Mouse (Mus musculus): ENCODE measurements around the gene Nr6a1.

Nr6a1 gene

DNA sequence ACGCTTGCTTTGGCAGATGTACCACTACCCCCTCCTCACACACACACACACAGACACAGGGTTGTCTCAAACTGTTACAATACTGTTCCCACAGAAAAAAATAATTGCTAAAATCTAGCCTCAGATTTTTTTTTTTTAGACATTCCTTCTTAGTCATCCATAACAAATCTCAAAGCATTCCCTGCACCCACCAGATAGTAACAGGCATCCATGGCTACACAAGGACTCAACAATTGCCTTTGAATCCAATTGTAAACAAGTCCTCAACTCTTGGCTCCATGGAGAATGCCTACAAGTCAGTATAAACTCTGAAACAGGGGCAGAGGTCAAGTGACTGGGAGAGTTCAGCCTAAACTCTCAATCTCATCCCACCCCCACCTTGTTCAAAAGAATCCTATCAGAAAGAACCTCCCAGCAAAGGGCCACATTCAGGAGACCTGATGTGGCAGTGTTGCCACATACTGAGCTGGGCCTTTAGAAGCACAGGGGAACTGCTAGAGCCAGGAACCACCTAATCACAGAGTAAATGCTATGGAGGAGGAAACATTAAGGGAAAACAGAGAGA lies 52.9 kb downstream of the Nr6a1 start:
- DNase-seq (ENCODE audit: low spot score): no peak

DNA sequence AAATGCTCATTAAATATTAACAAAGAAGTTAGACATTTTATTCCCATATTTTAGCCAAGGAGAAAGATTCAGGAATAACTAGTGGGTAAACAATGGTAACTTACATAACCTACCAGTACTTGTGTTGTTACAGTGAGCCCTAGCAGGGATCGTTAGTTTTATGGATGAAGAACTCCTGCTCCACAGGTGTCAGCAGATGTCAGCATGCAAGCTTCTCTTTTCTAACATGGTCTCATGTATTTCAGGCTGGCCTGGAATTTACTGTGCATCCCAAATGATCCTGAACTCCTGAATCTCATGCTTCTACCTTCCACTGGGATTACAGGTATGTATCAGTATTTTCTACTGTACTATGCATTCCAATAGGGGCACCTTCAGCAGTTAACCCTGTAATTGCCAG lies 54.8 kb downstream of the Nr6a1 start:
- no peak for DNase-seq (ENCODE audit: low spot score)

DNA sequence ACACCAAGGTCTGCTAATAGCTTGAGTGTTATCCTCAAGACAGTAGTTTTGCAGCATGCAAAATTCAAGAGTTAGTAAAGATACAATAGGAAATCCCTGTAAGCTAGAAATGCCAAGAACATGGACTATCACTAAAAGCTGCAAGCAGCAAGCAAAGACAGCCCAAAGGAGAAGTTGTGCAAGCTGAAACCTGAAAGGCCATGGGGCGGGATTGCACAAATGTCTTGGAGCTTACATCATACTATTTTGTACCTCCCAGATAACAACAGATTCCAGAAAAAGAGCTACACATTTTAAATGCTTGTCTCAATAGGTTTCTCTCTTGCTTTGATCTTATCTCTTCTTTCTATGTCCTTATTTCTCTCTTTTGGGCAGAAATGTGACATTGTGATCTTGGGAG lies 60.8 kb downstream of the Nr6a1 start:
- no peak for DNase-seq (ENCODE audit: low spot score)

DNA sequence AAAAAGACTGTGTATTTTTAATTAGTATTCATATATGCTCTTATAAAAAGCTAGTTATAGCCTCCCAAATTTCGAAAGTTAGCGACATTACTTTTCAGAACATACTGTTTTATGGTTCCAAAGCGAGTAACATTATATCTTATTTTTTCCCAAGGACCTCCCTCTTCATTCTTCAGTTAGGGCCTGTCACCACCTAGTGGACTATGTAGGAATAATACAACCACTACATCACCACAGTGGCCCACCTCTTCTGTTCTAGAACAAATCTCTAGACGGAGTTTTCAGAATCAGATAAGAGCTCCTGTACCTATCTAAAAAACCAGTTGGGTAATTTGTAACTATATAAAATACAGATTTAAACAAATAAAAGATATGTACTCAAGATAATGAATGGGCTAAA lies 63.5 kb downstream of the Nr6a1 start:
- no peak for DNase-seq (ENCODE audit: low spot score)

DNA sequence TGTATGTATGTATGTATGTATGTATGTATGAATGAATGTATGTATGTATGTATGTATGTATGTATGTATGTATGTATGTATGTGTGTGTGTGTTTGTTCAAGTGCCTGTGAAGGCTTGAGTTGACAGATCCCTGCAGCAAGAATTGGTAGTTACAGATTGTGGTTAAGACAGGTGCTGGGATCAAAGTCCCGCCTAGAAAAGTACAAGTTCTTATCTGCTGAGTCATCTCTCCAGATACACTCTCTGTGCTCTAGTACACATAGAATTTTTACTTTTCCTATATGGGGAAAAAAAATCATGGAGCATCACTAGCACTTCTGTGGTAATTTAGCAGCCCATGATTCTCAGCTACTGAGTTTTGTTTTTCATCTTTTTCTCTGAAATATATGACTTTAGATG lies 75.7 kb downstream of the Nr6a1 start:
- no peak for DNase-seq (ENCODE audit: low spot score)

DNA sequence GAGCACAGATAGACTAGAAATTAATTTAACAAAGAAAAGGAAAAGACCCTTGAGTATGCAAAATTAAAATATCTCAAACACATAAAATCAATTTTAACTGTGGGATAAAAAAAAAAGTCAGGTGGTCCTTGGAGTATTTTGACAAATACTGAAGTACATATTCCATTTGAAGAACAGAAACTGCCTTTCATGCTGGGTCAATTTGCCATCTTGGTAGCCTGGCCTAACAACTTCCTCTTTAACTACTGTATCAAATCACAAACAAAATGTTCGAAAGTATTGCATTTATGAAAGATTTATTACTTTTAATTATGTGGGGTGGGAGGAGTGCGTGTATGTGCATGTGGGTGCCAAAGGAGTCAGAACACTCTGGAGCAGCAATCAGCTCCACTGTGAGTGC lies 81.2 kb downstream of the Nr6a1 start:
- DNase-seq (ENCODE audit: low spot score): no peak

DNA sequence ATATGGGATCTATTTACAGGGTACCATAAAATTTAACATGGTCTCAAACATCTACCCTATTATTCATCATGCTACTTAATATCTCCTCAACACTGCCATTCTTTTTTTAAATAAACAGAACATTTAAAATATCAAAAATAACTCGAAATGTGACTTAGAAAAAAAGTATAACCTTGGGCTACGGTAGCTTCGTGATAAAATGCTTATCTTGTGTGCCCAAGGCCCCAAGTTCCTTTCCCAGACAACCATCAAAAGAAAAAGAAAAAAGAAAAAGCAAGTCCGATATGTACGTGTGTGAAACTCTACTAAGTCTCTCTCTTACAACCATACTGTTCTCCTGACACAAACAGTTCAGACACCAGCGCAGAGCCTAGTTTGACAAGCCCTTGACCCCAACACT lies 92.0 kb downstream of the Nr6a1 start:
- DNase-seq (ENCODE audit: low spot score): no peak

DNA sequence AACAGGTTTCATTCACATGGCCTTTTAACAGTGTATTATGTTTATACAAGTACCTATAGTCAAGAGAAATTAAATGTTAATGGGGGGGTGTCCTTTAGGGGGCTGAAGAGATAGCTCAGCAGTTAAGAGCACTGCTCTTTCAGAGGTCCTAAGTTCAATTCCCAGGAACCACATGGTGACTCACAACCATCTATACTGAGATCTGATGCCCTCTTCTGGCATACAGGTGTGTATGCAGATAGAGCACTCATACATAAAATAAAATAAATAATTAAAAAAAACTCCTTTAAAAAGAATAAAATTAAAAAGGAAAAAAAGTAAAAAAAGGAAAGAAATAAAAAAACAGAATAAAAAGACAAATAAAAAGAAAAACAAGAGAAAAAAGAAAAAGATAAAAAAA lies 95.5 kb downstream of the Nr6a1 start:
- no peak for DNase-seq (ENCODE audit: low spot score)

DNA sequence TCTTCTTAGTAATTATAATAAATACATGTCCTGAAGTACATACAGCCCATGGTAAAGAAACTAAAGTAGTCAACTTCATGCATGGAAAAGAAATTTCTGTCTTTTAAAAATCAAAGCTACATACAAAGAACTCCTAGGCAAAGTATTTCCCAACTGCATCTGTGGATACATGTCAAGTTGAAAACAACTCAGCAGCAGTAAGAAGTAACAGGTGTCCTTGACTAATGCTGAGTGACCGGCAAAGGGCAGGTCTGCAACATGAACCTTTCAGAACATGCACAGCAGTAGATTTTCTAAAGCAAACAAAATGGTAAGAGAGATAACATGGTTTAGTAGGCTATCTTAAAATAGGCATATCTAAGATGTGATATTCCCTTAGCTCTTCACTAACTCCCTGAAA lies 98.0 kb downstream of the Nr6a1 start:
- DNase-seq (ENCODE audit: low spot score): no peak

DNA sequence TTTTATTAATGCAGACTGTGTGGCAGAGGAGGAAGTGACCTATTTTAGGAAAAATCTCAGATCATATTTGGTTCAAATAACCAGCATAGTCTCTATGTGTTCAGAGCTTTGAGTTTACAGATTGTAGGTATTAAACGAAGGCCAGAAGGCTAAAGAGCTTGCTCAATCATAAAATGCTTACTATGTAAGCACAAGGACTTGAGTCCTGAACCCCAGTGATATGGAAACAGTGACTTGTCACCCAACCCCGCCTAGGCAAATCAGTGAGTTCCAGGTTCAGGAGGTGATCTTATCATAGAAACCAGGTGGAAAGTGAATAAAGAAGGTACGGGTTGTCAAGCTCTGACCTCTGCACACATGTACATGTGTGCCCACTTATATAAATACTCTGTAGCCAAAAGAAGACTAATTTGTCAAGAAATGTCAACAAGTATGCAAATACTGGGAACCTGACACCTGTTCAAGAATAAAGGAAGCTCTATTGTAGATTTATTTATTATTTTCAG lies 99.6 kb downstream of the Nr6a1 start:
- DNase-seq (ENCODE audit: low spot score): no peak

DNA sequence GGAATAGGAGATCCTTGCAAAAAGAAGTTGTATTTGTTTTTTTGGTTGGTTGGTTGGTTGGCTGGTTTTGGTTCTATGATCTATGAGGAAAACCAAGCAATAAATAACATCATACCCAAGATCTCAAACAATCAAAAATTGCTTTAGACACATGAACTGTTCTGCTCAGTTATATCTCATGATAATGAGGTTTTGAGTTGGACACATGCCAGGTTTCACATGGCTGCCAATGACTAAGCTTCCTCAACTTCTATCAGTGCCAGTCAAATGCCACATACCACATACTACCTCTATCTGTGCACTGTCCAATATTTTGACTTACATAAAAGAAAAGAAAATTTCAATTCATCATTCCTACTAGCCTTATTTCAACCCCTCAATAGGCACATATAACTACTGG lies 101.3 kb downstream of the Nr6a1 start:
- no peak for DNase-seq (ENCODE audit: low spot score)

DNA sequence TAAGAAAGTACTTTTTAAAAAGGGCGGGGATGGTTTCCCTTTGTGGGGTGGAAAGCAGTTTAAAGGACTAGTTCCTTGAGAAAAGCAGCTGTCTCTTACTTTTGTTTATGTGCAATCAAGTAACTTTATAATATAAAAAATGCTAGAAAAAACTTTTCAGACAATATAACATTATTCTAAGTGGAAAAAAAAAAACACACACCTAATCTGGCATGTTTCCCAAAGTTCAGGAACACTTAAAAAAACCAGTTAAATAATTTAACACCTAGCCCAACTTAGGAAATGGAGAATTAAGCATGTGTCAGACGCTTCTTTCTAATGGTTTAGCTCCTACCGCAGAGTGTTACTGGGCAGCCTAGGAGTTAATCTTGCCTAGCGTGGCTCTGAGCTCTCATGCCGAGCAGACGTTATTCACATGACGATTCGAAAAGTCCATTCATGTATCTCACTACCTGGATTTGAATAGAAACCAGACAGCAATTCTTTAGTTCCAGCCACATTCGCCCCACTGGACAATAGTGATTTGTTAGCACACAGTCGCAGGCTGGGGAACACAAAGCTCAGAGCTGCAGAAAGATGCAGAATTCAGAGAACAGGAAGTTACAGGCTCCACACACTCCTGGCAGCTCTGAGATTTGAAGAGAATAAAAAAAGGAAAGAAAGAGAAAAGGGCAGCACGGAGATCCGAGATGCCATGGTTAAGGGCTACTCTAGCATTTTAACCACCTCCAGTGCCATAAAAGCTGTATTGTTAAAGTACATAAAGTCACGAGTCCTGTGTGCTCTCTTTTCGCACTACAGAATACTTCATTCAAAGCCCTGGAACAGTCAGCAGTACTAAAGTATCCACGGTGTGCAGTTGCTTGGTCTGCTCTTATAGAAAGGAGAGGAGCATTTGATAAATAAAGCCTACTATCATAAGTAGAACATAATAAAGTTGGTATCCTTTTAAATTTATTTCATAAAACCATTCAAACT lies 102.4 kb downstream of the Nr6a1 start:
- peak; percentile 12 for DNase-seq (ENCODE audit: low spot score)

DNA sequence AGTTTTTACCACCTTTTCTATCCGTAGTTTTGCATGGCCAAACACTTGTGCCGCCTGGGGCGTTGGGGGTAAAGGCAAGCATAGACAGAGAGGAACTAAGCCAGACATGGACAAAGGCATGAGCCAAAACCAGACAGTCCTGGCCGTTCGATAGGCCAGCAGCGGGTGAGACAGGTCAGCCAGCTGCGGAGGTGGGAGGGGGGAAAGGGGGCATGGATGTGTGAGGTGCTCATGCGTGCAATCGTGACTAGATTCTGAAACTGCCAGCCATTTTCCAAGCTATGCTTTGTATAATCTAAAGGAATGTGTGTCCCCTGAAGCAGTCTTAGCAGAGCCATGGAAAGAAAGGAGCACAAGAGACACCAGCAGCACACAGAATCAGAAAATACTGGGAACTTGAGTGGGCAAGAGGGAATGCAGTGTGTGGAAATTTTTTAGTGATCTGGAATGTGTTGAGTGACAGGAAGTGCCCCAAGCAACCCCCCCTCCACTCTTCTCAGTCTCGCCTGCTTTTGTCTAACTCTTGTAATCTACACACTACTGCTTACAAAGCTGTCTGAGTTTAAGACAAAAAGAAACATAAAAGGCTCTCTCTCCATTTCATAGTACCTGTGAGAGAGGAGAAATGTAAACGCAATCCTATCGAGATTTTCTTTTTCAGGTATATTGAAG lies 103.4 kb downstream of the Nr6a1 start:
- peak; percentile 63 for DNase-seq (ENCODE audit: low spot score)

DNA sequence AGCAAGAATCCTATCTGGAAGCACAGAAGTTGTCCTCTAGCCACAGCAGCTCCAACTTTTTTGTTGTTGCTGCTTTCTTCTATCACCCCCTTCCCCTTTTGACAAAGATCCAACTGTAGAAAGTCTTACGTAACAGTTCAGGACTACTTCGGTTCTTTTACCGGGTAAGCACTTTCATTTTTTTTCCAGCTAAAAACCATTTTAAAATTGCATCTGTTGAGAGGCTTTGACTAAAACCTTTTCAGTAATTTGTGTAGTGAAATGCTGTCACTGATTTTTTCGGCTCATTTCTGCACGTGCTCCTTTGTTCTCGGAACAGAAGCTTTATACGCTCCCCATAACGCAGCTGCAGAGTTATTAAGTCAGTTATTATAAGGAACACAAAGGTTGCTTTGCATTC lies 104.1 kb downstream of the Nr6a1 start:
- DNase-seq (ENCODE audit: low spot score): no peak

DNA sequence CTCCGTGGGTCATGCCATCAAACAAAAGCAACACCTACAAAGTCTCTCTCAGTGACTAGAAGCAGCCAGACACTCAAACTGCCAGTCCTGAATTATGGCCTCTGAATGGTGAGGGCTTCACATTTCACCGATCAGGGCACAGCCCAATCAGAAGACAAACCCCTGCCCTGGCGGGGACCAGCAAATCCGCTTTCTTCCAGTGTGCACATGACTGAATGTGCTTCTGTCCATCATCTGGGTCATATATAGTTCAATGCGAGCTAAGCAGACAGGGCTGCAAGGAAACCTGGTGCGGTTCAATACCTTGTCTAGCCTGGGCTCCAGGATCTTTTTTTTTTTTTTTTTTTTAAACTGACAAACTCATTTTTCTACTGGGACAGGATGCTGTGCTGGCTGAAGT lies 104.5 kb downstream of the Nr6a1 start:
- DNase-seq (ENCODE audit: low spot score): peak; percentile 62

DNA sequence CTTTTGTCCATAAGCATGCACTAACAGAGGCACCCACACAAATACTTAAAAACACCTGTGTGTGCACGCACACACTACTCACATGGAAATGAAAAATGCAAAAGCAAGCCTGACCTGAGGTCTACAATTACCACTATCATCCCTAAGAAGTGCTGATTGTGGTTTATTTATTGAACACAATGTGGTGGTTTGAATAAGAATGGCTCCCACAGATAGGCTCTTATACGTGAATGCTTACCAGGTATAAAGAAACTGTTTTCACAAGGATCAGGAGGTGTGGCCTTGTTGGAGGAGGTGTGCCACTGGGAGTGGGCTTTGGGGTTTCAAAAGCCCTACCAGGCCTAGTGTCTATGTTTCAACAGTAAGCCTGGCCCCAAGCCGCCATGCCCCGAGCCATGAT lies 110.0 kb downstream of the Nr6a1 start:
- DNase-seq (ENCODE audit: low spot score): no peak

DNA sequence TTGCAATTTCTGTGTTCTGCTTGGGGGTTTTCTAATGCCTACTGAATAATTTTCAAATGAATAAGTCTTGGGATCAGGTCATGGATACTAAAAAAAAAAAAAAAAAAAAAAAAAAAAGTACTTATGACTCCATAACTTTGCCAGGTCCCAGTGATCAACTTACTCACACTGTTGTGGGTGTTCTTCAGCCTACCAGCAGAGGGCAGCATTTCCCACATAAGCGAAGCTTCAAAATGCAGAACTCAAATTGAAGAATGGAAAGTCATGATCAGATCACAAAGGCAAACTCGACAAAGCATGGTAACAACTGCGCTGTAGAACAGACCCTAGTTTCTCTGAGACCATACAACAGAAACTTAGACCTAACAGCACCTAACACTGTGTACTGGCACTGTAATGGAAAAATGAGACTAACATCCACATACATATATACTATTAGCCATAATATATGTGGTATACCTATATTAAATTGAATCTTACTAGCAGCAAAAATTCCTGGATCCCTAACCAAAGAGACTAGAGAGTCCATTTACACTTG lies 130.3 kb downstream of the Nr6a1 start:
- peak; percentile 62 for DNase-seq (ENCODE audit: low spot score)

DNA sequence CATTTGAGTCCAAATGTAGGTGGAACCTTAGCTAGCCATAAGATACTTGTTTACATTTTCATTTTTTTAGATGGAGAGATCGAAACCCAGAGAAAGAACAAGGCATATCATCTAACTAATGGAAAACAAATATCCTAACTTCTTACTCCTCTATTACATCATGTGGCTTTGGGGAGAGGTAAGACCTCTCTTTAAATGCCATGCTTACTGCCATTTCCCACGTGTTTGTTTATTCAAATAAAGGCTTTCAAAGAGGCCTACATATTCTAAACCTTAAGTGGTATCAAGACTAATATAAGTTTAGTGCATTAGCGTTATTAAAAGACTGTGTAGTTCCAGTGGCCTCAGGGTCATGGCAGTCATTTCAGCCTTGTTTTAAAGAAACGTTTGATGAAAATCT lies 140.2 kb downstream of the Nr6a1 start:
- DNase-seq (ENCODE audit: low spot score): no peak

DNA sequence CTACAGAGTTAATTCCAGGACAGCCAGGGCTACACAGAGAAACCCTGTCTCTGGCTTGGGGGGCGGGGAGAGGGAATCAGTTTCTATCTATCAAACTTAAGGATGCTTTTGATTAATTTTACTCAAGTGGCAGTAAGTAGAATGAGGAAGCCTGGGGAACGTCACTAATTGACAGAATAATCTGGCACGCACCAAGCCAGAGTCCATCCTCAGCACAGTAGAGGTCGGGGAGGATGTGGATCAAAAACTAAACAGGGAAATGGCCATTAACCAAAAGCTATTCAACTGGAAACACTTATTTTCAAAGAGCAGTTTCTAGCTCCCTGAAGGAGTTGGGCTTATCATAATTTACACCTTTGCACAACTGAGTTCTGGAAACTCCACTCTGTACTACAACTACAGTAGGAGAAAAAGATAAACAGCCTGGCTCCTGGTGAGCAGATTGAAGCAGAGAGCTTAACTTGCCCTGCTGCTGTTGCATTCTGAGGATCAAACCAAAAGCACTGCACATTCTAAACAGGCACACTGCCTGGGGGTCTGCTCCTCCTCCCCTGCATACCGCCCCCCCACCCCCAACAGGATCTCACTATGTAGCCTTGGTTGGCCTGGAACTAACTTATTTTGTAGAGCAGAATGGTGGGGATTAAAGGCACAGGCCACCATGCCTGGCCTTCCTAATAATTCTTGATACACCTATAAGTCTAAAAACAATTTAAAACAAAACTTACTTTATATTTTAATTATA lies 141.1 kb downstream of the Nr6a1 start:
- no peak for DNase-seq (ENCODE audit: low spot score)

DNA sequence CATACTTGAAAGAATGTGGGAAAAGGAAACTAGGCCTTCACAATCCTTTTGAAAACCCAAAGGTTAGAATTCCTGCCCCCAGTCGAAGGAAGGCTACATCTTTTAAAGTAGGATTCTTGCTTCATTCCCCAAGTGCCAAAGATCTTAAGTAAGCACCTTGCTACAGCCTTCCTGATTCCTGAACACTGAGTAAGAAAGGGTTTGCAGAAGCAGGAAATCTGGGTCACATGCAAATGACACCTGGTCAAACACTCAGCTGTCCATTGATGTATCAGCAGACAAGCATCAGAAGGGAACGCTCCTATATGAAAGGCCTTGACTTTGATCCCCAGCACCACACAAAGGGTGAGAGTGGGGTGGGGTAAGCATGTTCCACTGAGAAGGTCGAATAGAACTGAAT lies 142.4 kb downstream of the Nr6a1 start:
- DNase-seq (ENCODE audit: low spot score): no peak

DNA sequence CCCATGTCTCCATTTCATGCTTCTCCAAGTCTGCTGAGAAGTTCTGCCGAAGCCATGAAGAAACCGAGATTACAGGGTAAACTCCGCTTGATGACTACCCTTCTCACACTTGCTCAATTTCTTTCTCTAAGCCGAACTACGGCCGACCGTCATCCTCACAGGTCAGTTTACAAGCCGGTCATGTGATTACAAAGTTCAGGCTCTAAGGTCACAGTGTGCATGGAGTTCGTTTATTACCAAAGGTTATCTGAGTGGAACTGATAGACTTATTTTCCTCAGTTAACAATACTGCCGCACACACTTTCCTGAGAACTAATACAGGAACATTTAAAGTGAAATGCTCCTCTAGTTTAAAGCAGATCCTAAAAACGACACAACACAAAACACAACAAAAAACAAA lies 143.1 kb downstream of the Nr6a1 start:
- DNase-seq (ENCODE audit: low spot score): no peak

DNA sequence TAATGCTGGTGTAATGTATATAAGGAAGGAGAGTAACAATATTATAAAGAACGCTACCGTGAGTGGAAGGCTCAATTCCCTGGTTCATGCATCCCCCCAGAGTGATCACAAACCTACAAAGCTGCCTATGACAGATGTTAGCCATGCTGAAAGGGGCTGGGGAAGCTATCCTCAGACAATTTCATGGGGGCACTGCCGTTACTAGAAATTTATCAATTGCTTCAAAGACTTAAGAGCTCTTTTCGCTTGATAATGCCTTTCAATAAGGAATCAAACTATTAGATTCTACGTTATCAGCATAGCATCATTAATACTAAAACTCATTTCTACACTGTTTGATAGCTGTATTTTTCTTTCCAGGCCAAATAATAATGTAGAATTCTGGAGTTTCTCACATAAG lies 144.1 kb downstream of the Nr6a1 start:
- DNase-seq (ENCODE audit: low spot score): no peak
